Mouse (Mus musculus) ES-E14 (cell line): ENCODE results near the gene Mitf.

Experiments used
- CHD2 ChIP-seq: IDR thresholded peaks from 2 replicates; pipeline ENCODE4 v1.6.1; 2014; ENCODE audit warnings: mild to moderate bottlenecking, low read depth, low read length, inconsistent platforms
- HCFC1 ChIP-seq: IDR thresholded peaks from 2 replicates; pipeline ENCODE4 v1.6.1; 2012; ENCODE audit warnings: low read length, inconsistent platforms, borderline replicate concordance; ENCODE audit not compliant: insufficient read depth
- ZC3H11A ChIP-seq: IDR thresholded peaks from 2 replicates; pipeline ENCODE4 v1.6.1; 2012; ENCODE audit warnings: low read depth, mild to moderate bottlenecking, inconsistent platforms, low read length, borderline replicate concordance
- ZNF384 ChIP-seq: IDR thresholded peaks from 2 replicates; pipeline ENCODE4 v1.6.1; 2012; ENCODE audit warnings: low read depth, low read length, inconsistent platforms

DNA sequence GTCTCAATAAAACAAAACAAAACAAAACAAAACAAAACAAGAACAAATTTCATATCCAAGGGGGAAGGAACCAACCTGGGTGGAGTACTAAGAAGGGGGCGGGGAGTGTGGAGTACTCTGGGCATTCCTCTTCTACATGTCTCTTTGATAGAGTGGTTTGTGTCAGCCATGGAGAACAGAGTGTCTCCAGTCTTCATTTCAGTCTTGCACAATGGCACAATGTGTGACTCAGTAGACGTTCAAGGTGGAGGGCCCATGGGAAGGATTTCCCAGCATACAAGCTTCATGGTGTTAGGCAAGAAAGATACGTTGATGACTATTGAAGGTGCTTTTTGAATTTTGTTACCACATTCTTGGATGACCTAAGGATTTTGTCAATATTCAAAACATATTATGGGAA lies 117.4 kb downstream of the Mitf start:
- TF ChIP-seq ZNF384 (no peak), HCFC1 (no peak), CHD2 (no peak), ZC3H11A (no peak)
